Mouse (Mus musculus) myocyte (in vitro differentiated cells): ENCODE results near the gene Efcab11. TPM values are rescaled to one million over a fixed set of nuclear protein-coding genes. Genes with fewer than 3 reads are reported as not detected.
"Not testable (repeated sequence)": the region's sequence is repeated elsewhere in the genome, so short reads cannot be mapped to it uniquely, and the experiment has no call there.

Experiments used
- H3K27me3 ChIP-seq: one replicate; pipeline ENCODE4 v1.6.1; 2011; ENCODE audit not compliant: control insufficient read depth, insufficient read depth, insufficient read length
- H3K36me3 ChIP-seq: one replicate; pipeline ENCODE4 v1.6.1; 2011; ENCODE audit not compliant: control insufficient read depth, insufficient read depth
- H3K4me2 ChIP-seq: one replicate; pipeline ENCODE4 v1.6.1; 2011; ENCODE audit warnings: low read depth, control low read depth
- H3K4me3 ChIP-seq: one replicate; pipeline ENCODE4 v1.5.1; 2011; ENCODE audit warnings: mild to moderate bottlenecking, control low read depth, moderate library complexity
- H3K79me2 ChIP-seq: one replicate; pipeline ENCODE4 v1.6.1; 2011; ENCODE audit not compliant: control insufficient read depth, insufficient read depth
- H3ac ChIP-seq: one replicate; pipeline ENCODE4 v1.6.1; 2011; ENCODE audit not compliant: control insufficient read depth, insufficient read length
- CEBPB ChIP-seq: IDR thresholded peaks from 2 replicates; pipeline ENCODE4 v1.6.1; 2011; ENCODE audit warnings: mild to moderate bottlenecking, moderate library complexity; ENCODE audit not compliant: poor library complexity, insufficient read depth, severe bottlenecking
- E2F4 ChIP-seq: IDR thresholded peaks from one replicate; pipeline ENCODE4 v1.6.1; 2011; ENCODE audit warnings: mild to moderate bottlenecking, control low read depth, moderate library complexity; ENCODE audit not compliant: insufficient read depth
- MAX ChIP-seq: IDR thresholded peaks from one replicate; pipeline ENCODE4 v1.6.1; 2011; ENCODE audit warnings: low read depth, mild to moderate bottlenecking, control low read depth
- MYOD1 ChIP-seq, 3 experiments: IDR thresholded peaks; one replicate each; pipeline ENCODE4 v1.6.1; 2011; ENCODE audit warnings: control low read depth in 2 of 3, low read depth in 2 of 3, mild to moderate bottlenecking in 2 of 3, moderate library complexity in 1 of 3; ENCODE audit not compliant: insufficient read length in 2 of 3, control insufficient read depth in 1 of 3
- MYOG ChIP-seq, 3 experiments: IDR thresholded peaks; one replicate each; pipeline ENCODE4 v1.6.1; 2011; ENCODE audit warnings: control low read depth in 2 of 3, low read depth in 2 of 3, mild to moderate bottlenecking in 2 of 3; ENCODE audit not compliant: insufficient read length in 2 of 3, control insufficient read depth in 1 of 3, insufficient read depth in 1 of 3
- POLR2A ChIP-seq: IDR thresholded peaks from one replicate; pipeline ENCODE4 v1.6.1; 2011; ENCODE audit warnings: low read depth, mild to moderate bottlenecking, control low read depth, moderate library complexity; ENCODE audit not compliant: insufficient read length
- POLR2AphosphoS2 ChIP-seq: IDR thresholded peaks from one replicate; pipeline ENCODE4 v1.6.1; 2011; ENCODE audit warnings: low read depth, control low read depth; ENCODE audit not compliant: insufficient read length
- REST ChIP-seq: IDR thresholded peaks from one replicate; pipeline ENCODE4 v1.6.1; 2011; ENCODE audit warnings: mild to moderate bottlenecking, control low read depth, moderate library complexity; ENCODE audit not compliant: insufficient read depth, insufficient read length
- SRF ChIP-seq: IDR thresholded peaks from one replicate; pipeline ENCODE4 v1.6.1; 2011; ENCODE audit warnings: low read depth; ENCODE audit not compliant: control insufficient read depth, insufficient read length
- TCF12 ChIP-seq: IDR thresholded peaks from one replicate; pipeline ENCODE4 v1.6.1; 2011; ENCODE audit warnings: mild to moderate bottlenecking, control low read depth; ENCODE audit not compliant: poor library complexity, insufficient read depth, severe bottlenecking
- TCF3 ChIP-seq: IDR thresholded peaks from one replicate; pipeline ENCODE4 v1.6.1; 2011; ENCODE audit warnings: low read depth, control low read depth; ENCODE audit not compliant: insufficient read length
- USF1 ChIP-seq: IDR thresholded peaks from one replicate; pipeline ENCODE4 v1.6.1; 2011; ENCODE audit warnings: low read depth, mild to moderate bottlenecking, control low read depth, moderate library complexity
- polyA plus RNA-seq: library from polyadenylated mRNA; unstranded; fragments of >200 nt; fragmentation: generic; extraction: Trizol; gene quantifications from one replicate; pipeline ENCODE4 v1.2.1, GENCODE M21; 2012; ENCODE audit warnings: missing spikeins

Efcab11 gene
- polyA plus RNA-seq, 1 experiment, result 3.5 TPM

DNA sequence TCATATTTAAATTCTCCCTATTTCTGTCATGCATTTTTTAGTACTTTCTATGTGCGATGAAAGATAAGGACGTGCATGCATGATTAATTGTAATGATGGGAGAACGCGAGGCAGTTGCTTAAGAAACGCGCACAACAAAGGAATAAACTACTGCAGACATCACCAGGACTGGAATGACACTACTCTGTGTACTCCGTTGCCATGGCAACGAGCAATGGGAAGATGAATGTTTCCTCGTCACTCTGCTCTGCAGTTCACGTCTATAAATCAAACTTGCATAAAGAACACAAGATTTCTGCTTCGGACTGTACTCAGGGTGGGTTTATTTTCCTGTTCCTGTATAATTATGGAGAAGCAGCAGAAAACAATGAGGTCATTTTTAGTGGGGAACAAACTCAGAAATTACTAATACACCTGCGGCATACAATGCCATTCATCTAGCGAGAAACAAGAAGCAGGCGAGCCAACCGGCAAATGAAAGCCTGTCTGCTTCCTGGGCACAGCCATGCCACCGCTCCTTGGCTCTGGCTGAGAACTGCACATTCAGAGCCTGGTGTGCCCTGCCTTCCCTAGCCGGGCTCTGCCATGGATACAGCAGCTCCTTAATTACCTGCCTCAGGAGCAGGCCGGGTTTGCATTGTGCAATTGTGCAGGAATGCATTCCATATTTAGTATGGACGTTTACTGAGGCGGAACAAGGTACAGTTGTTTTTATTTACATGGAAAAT lies 47.7 kb downstream of the Efcab11 start:
- no peak overlapping the region for H3K4me2 ChIP-seq

GRCm38 (mm10) chr12:99833476-99833875 lies 50.8 kb downstream of the Efcab11 start:
- TF ChIP-seq USF1 (no peak), TCF3 (no peak)
- Histone ChIP-seq H3K4me3 (no peak overlapping the region), H3K79me2 (no peaks in the 10 kb centered on the region)

More for the DNA sequence above, 47.7 kb downstream of the Efcab11 start:
- no peaks in the 10 kb centered on the region for H3K79me2 ChIP-seq
- H3K36me3 ChIP-seq, result no peaks in the 10 kb centered on the region
- H3K4me3 ChIP-seq, result no peak overlapping the region
- TF ChIP-seq TCF12 (no peak), USF1 (no peak), MYOG (IDR thresholded peaks at IDR 0.05; ENCODE audit: control insufficient read depth in 1 of 3, insufficient read depth in 1 of 3, insufficient read length in 2 of 3, low read depth in 2 of 3) (no peak), CEBPB (no peak), E2F4 (no peak), REST (no peak), MYOD1 (IDR thresholded peaks at IDR 0.05; ENCODE audit: control insufficient read depth in 1 of 3, insufficient read length in 2 of 3, low read depth in 2 of 3) (no peak), POLR2A (no peak), SRF (no peak), POLR2AphosphoS2 (no peak), MAX (no peak), TCF3 (no peak)
- H3ac ChIP-seq, result no peak overlapping the region
- no peaks in the 10 kb centered on the region for H3K27me3 ChIP-seq

DNA sequence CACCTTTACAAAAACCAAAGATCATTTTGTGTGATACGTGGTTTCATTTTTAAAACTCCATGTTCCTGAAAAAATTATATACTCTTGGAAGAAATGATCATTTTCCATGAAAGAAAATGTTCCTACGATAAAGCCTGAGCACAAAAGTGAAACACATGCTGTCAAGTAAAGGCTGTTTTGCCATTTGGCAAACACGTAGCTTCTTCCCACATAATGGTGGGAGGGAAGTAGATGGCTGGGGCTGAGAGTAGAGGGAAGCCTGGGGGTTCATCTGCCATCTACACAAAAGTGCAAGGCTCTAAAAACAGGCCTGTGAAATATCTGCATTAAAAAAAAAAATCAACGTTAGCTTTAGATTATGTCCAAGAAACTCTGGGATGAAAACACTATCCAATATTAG lies 61.6 kb downstream of the Efcab11 start:
- Histone ChIP-seq H3K4me2 (no peak overlapping the region), H3K27me3 (no peaks in the 10 kb centered on the region), H3ac (no peak overlapping the region), H3K36me3 (peaks cover 5% of the 10 kb centered on the region), H3K79me2 (no peaks in the 10 kb centered on the region), H3K4me3 (no peak overlapping the region)
- TF ChIP-seq CEBPB, result no peak
- TF ChIP-seq E2F4, result no peak
- TF ChIP-seq POLR2A, result no peak
- TF ChIP-seq TCF3, result no peak
- no peak for TF ChIP-seq POLR2AphosphoS2
- TF ChIP-seq MYOD1 (IDR thresholded peaks at IDR 0.05; ENCODE audit: control insufficient read depth in 1 of 3, insufficient read length in 2 of 3, low read depth in 2 of 3), result no peak
- no peak for TF ChIP-seq REST
- TF ChIP-seq USF1, result no peak
- no peak for TF ChIP-seq MAX
- TF ChIP-seq MYOG (IDR thresholded peaks at IDR 0.05; ENCODE audit: control insufficient read depth in 1 of 3, insufficient read depth in 1 of 3, insufficient read length in 2 of 3, low read depth in 2 of 3), result no peak
- TF ChIP-seq SRF, result no peak
- no peak for TF ChIP-seq TCF12

More at GRCm38 (mm10) chr12:99833476-99833875, 50.8 kb downstream of the Efcab11 start:
- no peak overlapping the region for H3ac ChIP-seq
- no peak overlapping the region for H3K4me2 ChIP-seq
- no peaks in the 10 kb centered on the region for H3K36me3 ChIP-seq
- H3K27me3 ChIP-seq, result no peaks in the 10 kb centered on the region

- Histone ChIP-seq H3K4me3 (no peak overlapping the region), H3K4me2 (no peak overlapping the region), H3K79me2 (no peaks in the 10 kb centered on the region), H3K36me3 (peaks cover 5% of the 10 kb centered on the region), H3K27me3 (no peaks in the 10 kb centered on the region), H3ac (no peak overlapping the region)
- TF ChIP-seq TCF3, result no peak
- TF ChIP-seq REST, result no peak
These were observed 62.8 kb downstream of the Efcab11 start for GRCm38 (mm10) chr12:99821309-99821934.

- TF ChIP-seq CEBPB (no peak), POLR2AphosphoS2 (no peak), MAX (no peak), USF1 (no peak), TCF12 (no peak), E2F4 (no peak), SRF (no peak), POLR2A (no peak), TCF3 (no peak), MYOG (IDR thresholded peaks at IDR 0.05; ENCODE audit: control insufficient read depth in 1 of 3, insufficient read depth in 1 of 3, insufficient read length in 2 of 3, low read depth in 2 of 3) (no peak), MYOD1 (IDR thresholded peaks at IDR 0.05; ENCODE audit: control insufficient read depth in 1 of 3, insufficient read length in 2 of 3, low read depth in 2 of 3) (no peak), REST (no peak)
- Histone ChIP-seq H3K27me3 (no peaks in the 10 kb centered on the region), H3ac (no peak overlapping the region), H3K4me3 (no peak overlapping the region), H3K79me2 (no peaks in the 10 kb centered on the region), H3K36me3 (no peaks in the 10 kb centered on the region), H3K4me2 (no peak overlapping the region)
These were observed 64.9 kb downstream of the Efcab11 start for GRCm38 (mm10) chr12:99819186-99819974.

DNA sequence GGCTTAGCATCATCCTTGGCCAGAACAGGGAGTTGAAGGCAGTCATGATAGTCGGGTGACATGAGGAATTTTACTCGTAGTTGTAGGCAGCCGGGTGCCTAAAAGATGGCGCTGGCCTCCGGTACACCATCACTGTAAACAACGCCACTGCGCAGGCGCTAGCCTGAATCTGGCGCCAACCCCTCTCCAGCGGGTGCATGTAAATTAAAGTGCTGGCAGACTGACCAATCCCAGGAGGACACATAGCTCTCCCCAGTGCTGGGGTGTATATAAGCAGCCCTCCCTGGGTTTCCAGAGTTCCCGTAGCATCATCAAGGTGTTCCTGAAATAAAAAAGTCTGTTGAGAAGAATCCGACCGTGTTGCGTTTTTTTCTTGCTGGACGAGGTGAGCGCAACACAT lies 66.2 kb downstream of the Efcab11 start:
- not testable (repeated sequence) for H3K4me3 ChIP-seq, H3K79me2 ChIP-seq, H3K27me3 ChIP-seq, H3K36me3 ChIP-seq, H3K4me2 ChIP-seq, H3ac ChIP-seq
